Mouse (Mus musculus): Measurements from ENCODE around the gene Tshr. TPM values are rescaled to one million over a fixed set of nuclear protein-coding genes. Genes with fewer than 3 reads are reported as not detected.

Gene Tshr
- polyA plus RNA-seq, 1 experiment from 2014 or later, result 0.13 TPM

- Histone ChIP-seq H3K9ac (no peak overlapping the region), H3K27ac (no peak overlapping the region), H3K27me3 (no peaks in the 10 kb centered on the region), H3K36me3 (no peaks in the 10 kb centered on the region), H3K4me3 (replicated peaks) (no peak overlapping the region), H3K9me3 (replicated peaks) (no peaks in the 10 kb centered on the region), H3K4me1 (replicated peaks) (no peaks in the 10 kb centered on the region), H3K4me2 (no peak overlapping the region)
- ATAC-seq (ENCODE audit: low read depth) (no peak), DNase-seq (no peak)
- 86% methylated on average over 7 of the region's 7 CpGs for WGBS (ENCODE audit: insufficient replicate concordance)
These were observed 32.5 kb downstream of the Tshr start for GRCm38 (mm10) chr12:91416828-91417227.

GRCm38 (mm10) chr12:91418791-91419190, 34.4 kb downstream of the Tshr start:
- H3K9ac ChIP-seq, result no peak overlapping the region
- no peaks in the 10 kb centered on the region for H3K4me1 ChIP-seq (replicated peaks)
- no peak overlapping the region for H3K4me2 ChIP-seq
- no peaks in the 10 kb centered on the region for H3K9me3 ChIP-seq (replicated peaks)
- no peaks in the 10 kb centered on the region for H3K36me3 ChIP-seq
- no peaks in the 10 kb centered on the region for H3K27me3 ChIP-seq
- WGBS (ENCODE audit: insufficient replicate concordance), result 27% methylated on average over 7 of the region's 7 CpGs
- ATAC-seq (ENCODE audit: low read depth), result no peak
- peak; percentile 31 for DNase-seq
- no peak overlapping the region for H3K27ac ChIP-seq
- no peak overlapping the region for H3K4me3 ChIP-seq (replicated peaks)

GRCm38 (mm10) chr12:91421272-91421671, 36.9 kb downstream of the Tshr start:
- no peaks in the 10 kb centered on the region for H3K9me3 ChIP-seq (replicated peaks)
- no peaks in the 10 kb centered on the region for H3K4me1 ChIP-seq (replicated peaks)
- H3K27me3 ChIP-seq, result no peaks in the 10 kb centered on the region
- no peaks in the 10 kb centered on the region for H3K36me3 ChIP-seq
- no peak overlapping the region for H3K4me3 ChIP-seq (replicated peaks)
- DNase-seq (no peak), ATAC-seq (ENCODE audit: low read depth) (no peak)
- H3K27ac ChIP-seq, result no peak overlapping the region
- no peak overlapping the region for H3K4me2 ChIP-seq
- H3K9ac ChIP-seq, result no peak overlapping the region
- 53% methylated on average over 9 of the region's 9 CpGs for WGBS (ENCODE audit: insufficient replicate concordance)

- 70% methylated on average over 11 of the region's 11 CpGs for WGBS (ENCODE audit: insufficient replicate concordance)
- Histone ChIP-seq H3K4me3 (replicated peaks) (no peak overlapping the region), H3K36me3 (no peaks in the 10 kb centered on the region), H3K9ac (no peak overlapping the region), H3K4me2 (no peak overlapping the region), H3K4me1 (replicated peaks) (no peaks in the 10 kb centered on the region), H3K27me3 (no peaks in the 10 kb centered on the region), H3K27ac (no peak overlapping the region), H3K9me3 (replicated peaks) (no peaks in the 10 kb centered on the region)
- DNase-seq (no peak), ATAC-seq (ENCODE audit: low read depth) (no peak)
These were observed 38.9 kb downstream of the Tshr start for GRCm38 (mm10) chr12:91423125-91423820.

- Histone ChIP-seq H3K9ac (no peak overlapping the region), H3K36me3 (no peaks in the 10 kb centered on the region), H3K4me3 (replicated peaks) (no peak overlapping the region), H3K27me3 (no peaks in the 10 kb centered on the region), H3K9me3 (replicated peaks) (no peaks in the 10 kb centered on the region), H3K4me2 (no peak overlapping the region), H3K27ac (no peak overlapping the region), H3K4me1 (replicated peaks) (no peaks in the 10 kb centered on the region)
- WGBS (ENCODE audit: insufficient replicate concordance), result 47% methylated on average over 4 of the region's 4 CpGs
- no peak for DNase-seq
- no peak for ATAC-seq (ENCODE audit: low read depth)
These were observed 42.1 kb downstream of the Tshr start for GRCm38 (mm10) chr12:91426499-91426898.

GRCm38 (mm10) chr12:91427129-91427528, 42.8 kb downstream of the Tshr start:
- no peak overlapping the region for H3K27ac ChIP-seq
- H3K27me3 ChIP-seq, result no peaks in the 10 kb centered on the region
- ATAC-seq (ENCODE audit: low read depth) (no peak), DNase-seq (no peak)
- H3K9me3 ChIP-seq (replicated peaks), result no peaks in the 10 kb centered on the region
- H3K4me2 ChIP-seq, result no peak overlapping the region
- H3K36me3 ChIP-seq, result no peaks in the 10 kb centered on the region
- WGBS (ENCODE audit: insufficient replicate concordance), result 56% methylated on average over 2 of the region's 2 CpGs
- H3K4me3 ChIP-seq (replicated peaks), result no peak overlapping the region
- H3K4me1 ChIP-seq (replicated peaks), result no peaks in the 10 kb centered on the region
- no peak overlapping the region for H3K9ac ChIP-seq

- no peaks in the 10 kb centered on the region for H3K36me3 ChIP-seq
- DNase-seq, result no peak
- no peaks in the 10 kb centered on the region for H3K9me3 ChIP-seq (replicated peaks)
These were observed 97.9 kb downstream of the Tshr start for GRCm38 (mm10) chr12:91482195-91482733.

GRCm38 (mm10) chr12:91486342-91486741, 102.0 kb downstream of the Tshr start:
- no peak overlapping the region for H3K27ac ChIP-seq
- H3K4me2 ChIP-seq, result no peak overlapping the region
- H3K9ac ChIP-seq, result no peak overlapping the region
- DNase-seq (no peak), ATAC-seq (ENCODE audit: low read depth) (no peak)
- 66% methylated on average over 4 of the region's 4 CpGs for WGBS (ENCODE audit: insufficient replicate concordance)
- H3K4me3 ChIP-seq (replicated peaks), result no peak overlapping the region
- no peaks in the 10 kb centered on the region for H3K4me1 ChIP-seq (replicated peaks)
- no peaks in the 10 kb centered on the region for H3K9me3 ChIP-seq (replicated peaks)
- no peaks in the 10 kb centered on the region for H3K27me3 ChIP-seq
- H3K36me3 ChIP-seq, result no peaks in the 10 kb centered on the region

More at GRCm38 (mm10) chr12:91482195-91482733, 97.9 kb downstream of the Tshr start:
- no peak for ATAC-seq (ENCODE audit: low read depth)
- Histone ChIP-seq H3K4me3 (replicated peaks) (no peak overlapping the region), H3K4me2 (no peak overlapping the region), H3K27ac (no peak overlapping the region), H3K27me3 (no peaks in the 10 kb centered on the region), H3K4me1 (replicated peaks) (no peaks in the 10 kb centered on the region), H3K9ac (no peak overlapping the region)
- 68% methylated on average over 13 of the region's 13 CpGs for WGBS (ENCODE audit: insufficient replicate concordance)

- WGBS (ENCODE audit: insufficient replicate concordance), result 37% methylated on average over 3 of the region's 3 CpGs
- no peak for ATAC-seq (ENCODE audit: low read depth)
These were observed 104.0 kb downstream of the Tshr start for GRCm38 (mm10) chr12:91488406-91488805.

GRCm38 (mm10) chr12:91495497-91496225, 111.3 kb downstream of the Tshr start:
- no peak for ATAC-seq (ENCODE audit: low read depth)
- 52% methylated on average over 10 of the region's 11 CpGs for WGBS (ENCODE audit: insufficient replicate concordance)
- Histone ChIP-seq H3K9ac (no peak overlapping the region), H3K4me3 (replicated peaks) (no peak overlapping the region), H3K9me3 (replicated peaks) (no peaks in the 10 kb centered on the region), H3K4me2 (no peak overlapping the region), H3K27ac (no peak overlapping the region), H3K36me3 (no peaks in the 10 kb centered on the region), H3K4me1 (replicated peaks) (no peaks in the 10 kb centered on the region), H3K27me3 (no peaks in the 10 kb centered on the region)
- no peak for DNase-seq

More at GRCm38 (mm10) chr12:91488406-91488805, 104.0 kb downstream of the Tshr start:
- Histone ChIP-seq H3K36me3 (no peaks in the 10 kb centered on the region), H3K4me3 (replicated peaks) (no peak overlapping the region), H3K27ac (no peak overlapping the region), H3K27me3 (no peaks in the 10 kb centered on the region), H3K4me1 (replicated peaks) (no peaks in the 10 kb centered on the region), H3K4me2 (no peak overlapping the region), H3K9me3 (replicated peaks) (no peaks in the 10 kb centered on the region), H3K9ac (no peak overlapping the region)
- no peak for DNase-seq

GRCm38 (mm10) chr12:91496226-91496558, 111.8 kb downstream of the Tshr start:
- no peak overlapping the region for H3K4me3 ChIP-seq (replicated peaks)
- H3K27me3 ChIP-seq, result no peaks in the 10 kb centered on the region
- no peaks in the 10 kb centered on the region for H3K36me3 ChIP-seq
- no peaks in the 10 kb centered on the region for H3K9me3 ChIP-seq (replicated peaks)
- WGBS (ENCODE audit: insufficient replicate concordance), result 39% methylated on average over 3 of the region's 3 CpGs
- DNase-seq, result no peak
- no peak overlapping the region for H3K27ac ChIP-seq
- H3K9ac ChIP-seq, result no peak overlapping the region
- H3K4me2 ChIP-seq, result no peak overlapping the region
- no peak for ATAC-seq (ENCODE audit: low read depth)
- H3K4me1 ChIP-seq (replicated peaks), result no peaks in the 10 kb centered on the region
